Mouse (Mus musculus): ENCODE data around the gene Plcb3. TPM values are rescaled to one million over a fixed set of nuclear protein-coding genes. Genes with fewer than 3 reads are reported as not detected.

Gene Plcb3
- polyA plus RNA-seq, 1 experiment from 2014 or later = 17.2 TPM

DNA sequence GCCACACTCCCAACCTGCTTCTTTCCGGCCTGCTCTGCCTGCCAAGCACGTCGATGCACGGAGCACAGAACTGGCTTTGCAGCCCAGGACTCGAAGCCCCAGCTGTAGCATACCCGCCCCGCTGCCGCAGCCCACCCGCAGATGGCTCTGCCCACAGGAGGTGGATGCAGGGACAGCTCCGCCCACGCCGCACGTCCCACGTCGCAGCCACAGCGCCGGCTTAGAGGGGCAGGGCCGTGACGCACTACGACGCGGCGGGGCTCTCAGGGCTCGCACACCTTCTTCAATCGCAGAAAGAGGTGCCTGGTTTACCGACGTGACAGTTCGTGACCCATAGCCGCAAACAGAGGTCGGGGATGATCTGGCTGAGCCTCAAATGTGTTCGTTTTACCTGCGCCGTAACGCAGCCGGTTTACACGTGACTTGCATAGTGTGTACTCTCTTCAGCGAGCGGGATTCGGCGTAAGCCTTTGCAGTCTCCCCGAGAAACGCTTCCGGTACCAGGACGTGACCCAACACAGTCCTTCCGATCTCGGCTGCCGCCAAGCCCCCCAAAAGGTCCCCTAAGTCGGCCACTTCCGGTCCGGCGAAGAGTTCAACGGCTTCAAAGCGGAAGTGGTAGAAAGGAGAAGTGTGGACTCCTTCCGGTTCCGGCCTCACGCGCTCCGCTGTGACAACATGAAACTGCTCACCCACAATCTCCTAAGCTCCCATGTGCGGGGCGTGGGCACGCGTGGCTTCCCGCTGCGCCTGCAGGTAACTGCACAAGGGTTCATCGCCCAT lies 66.6 kb downstream of the Plcb3 start, which contains the start of the genes Trmt112 and Prdx5:
Gene Trmt112, plus strand, starts transcription at position 192 of the 783 bp plus-strand sequence.
Gene Prdx5, minus strand, starts transcription at position 600 of the 783 bp plus-strand sequence.
- Histone ChIP-seq H3K27ac (ENCODE audit: low read depth, low read length) (peak within 1 kb of the TSS; percentile 99), H3K4me1 (ENCODE audit: control insufficient read depth, insufficient read depth, low read length) (peaks cover 16% of the 10 kb centered on the region), H3K9ac (ENCODE audit: low read depth, low read length) (peak within 1 kb of the TSS; percentile 84), H3K4me3 (ENCODE audit: low read depth, low read length) (peak within 1 kb of the TSS; percentile 72), H3K9me3 (replicated peaks; ENCODE audit: control insufficient read depth, low read length) (no peaks in the 10 kb centered on the region), H3K4me2 (peak within 1 kb of the TSS; percentile 93), H3K27me3 (ENCODE audit: control insufficient read depth, insufficient read depth, low read length) (no peaks in the 10 kb centered on the region), H3K36me3 (ENCODE audit: control insufficient read depth, insufficient read depth, low read length) (peaks cover 37% of the 10 kb centered on the region)
- peak; percentile 84 for ATAC-seq (replicated peaks; ENCODE audit: insufficient number of reproducible peaks, low FRiP score, low TSS enrichment)
- WGBS (ENCODE audit: insufficient replicate concordance) = under 1% methylated on average over 65 of the region's 65 CpGs

DNA sequence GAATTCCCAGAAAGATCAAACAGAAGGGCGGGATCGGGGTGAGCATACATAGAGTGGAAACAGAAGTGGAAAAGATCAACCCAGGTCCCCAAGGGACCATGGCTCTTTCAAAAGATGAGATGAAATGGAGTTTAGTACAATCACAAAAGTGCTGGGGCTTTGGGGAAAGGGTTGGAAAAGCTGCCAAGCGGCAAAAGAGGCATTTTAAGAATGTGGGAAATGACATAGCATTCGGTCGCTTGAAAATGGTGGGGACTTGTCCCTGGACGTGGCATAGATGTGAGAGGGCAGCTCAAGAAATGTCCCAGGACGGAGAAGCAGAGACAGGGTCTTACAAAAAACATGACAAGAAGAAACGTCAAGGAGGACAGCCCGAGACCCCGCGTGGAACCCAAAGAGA lies 67.2 kb downstream of the Plcb3 start:
- Histone ChIP-seq H3K27me3 (ENCODE audit: control insufficient read depth, insufficient read depth, low read length) (no peaks in the 10 kb centered on the region), H3K4me1 (ENCODE audit: control insufficient read depth, insufficient read depth, low read length) (peaks cover 16% of the 10 kb centered on the region), H3K9ac (ENCODE audit: low read depth, low read length) (peak overlapping the region; percentile 84), H3K27ac (ENCODE audit: low read depth, low read length) (peak overlapping the region; percentile 99), H3K4me2 (peak overlapping the region; percentile 93), H3K4me3 (ENCODE audit: low read depth, low read length) (peak overlapping the region; percentile 72), H3K9me3 (replicated peaks; ENCODE audit: control insufficient read depth, low read length) (no peaks in the 10 kb centered on the region), H3K36me3 (ENCODE audit: control insufficient read depth, insufficient read depth, low read length) (peaks cover 34% of the 10 kb centered on the region)
- no peak for ATAC-seq (replicated peaks; ENCODE audit: insufficient number of reproducible peaks, low FRiP score, low TSS enrichment)
- 7% methylated on average over 11 of the region's 11 CpGs for WGBS (ENCODE audit: insufficient replicate concordance)

- H3K36me3 ChIP-seq (ENCODE audit: control insufficient read depth, insufficient read depth, low read length) = peaks cover 28% of the 10 kb centered on the region
- H3K27me3 ChIP-seq (ENCODE audit: control insufficient read depth, insufficient read depth, low read length) = no peaks in the 10 kb centered on the region
- H3K9ac ChIP-seq (ENCODE audit: low read depth, low read length) = no peak overlapping the region
- H3K4me3 ChIP-seq (ENCODE audit: low read depth, low read length) = peak overlapping the region; percentile 72; the same call in 1 of the 2 replicates
- WGBS (ENCODE audit: insufficient replicate concordance) = 84% methylated on average over 7 of the region's 7 CpGs
- H3K9me3 ChIP-seq (replicated peaks; ENCODE audit: control insufficient read depth, low read length) = no peaks in the 10 kb centered on the region
- H3K4me2 ChIP-seq = peak overlapping the region; percentile 93
- no peak for ATAC-seq (replicated peaks; ENCODE audit: insufficient number of reproducible peaks, low FRiP score, low TSS enrichment)
- peaks cover 16% of the 10 kb centered on the region for H3K4me1 ChIP-seq (ENCODE audit: control insufficient read depth, insufficient read depth, low read length)
- peak overlapping the region; percentile 2; the same call in 1 of the 2 replicates for H3K27ac ChIP-seq (ENCODE audit: low read depth, low read length)
These were observed 68.3 kb downstream of the Plcb3 start for GRCm38 (mm10) chr19:6907811-6908540.

- Histone ChIP-seq H3K9me3 (replicated peaks; ENCODE audit: control insufficient read depth, low read length) (no peaks in the 10 kb centered on the region), H3K27ac (ENCODE audit: low read depth, low read length) (no peak overlapping the region), H3K9ac (ENCODE audit: low read depth, low read length) (no peak overlapping the region), H3K27me3 (ENCODE audit: control insufficient read depth, insufficient read depth, low read length) (no peaks in the 10 kb centered on the region), H3K4me2 (no peak overlapping the region), H3K36me3 (ENCODE audit: control insufficient read depth, insufficient read depth, low read length) (peaks cover 19% of the 10 kb centered on the region), H3K4me3 (ENCODE audit: low read depth, low read length) (no peak overlapping the region), H3K4me1 (ENCODE audit: control insufficient read depth, insufficient read depth, low read length) (peaks cover 16% of the 10 kb centered on the region)
- no peak for ATAC-seq (replicated peaks; ENCODE audit: insufficient number of reproducible peaks, low FRiP score, low TSS enrichment)
- WGBS (ENCODE audit: insufficient replicate concordance) = 91% methylated on average over 8 of the region's 8 CpGs
These were observed 69.2 kb downstream of the Plcb3 start for GRCm38 (mm10) chr19:6907094-6907493.

- no peaks in the 10 kb centered on the region for H3K9me3 ChIP-seq (replicated peaks; ENCODE audit: control insufficient read depth, low read length)
- H3K4me1 ChIP-seq (ENCODE audit: control insufficient read depth, insufficient read depth, low read length) = peaks cover 12% of the 10 kb centered on the region
- no peak overlapping the region for H3K4me2 ChIP-seq
- 81% methylated on average over 3 of the region's 3 CpGs for WGBS (ENCODE audit: insufficient replicate concordance)
- H3K27ac ChIP-seq (ENCODE audit: low read depth, low read length) = no peak overlapping the region
- H3K4me3 ChIP-seq (ENCODE audit: low read depth, low read length) = no peak overlapping the region
- no peak overlapping the region for H3K9ac ChIP-seq (ENCODE audit: low read depth, low read length)
- no peaks in the 10 kb centered on the region for H3K27me3 ChIP-seq (ENCODE audit: control insufficient read depth, insufficient read depth, low read length)
- peaks cover 13% of the 10 kb centered on the region for H3K36me3 ChIP-seq (ENCODE audit: control insufficient read depth, insufficient read depth, low read length)
- ATAC-seq (replicated peaks; ENCODE audit: insufficient number of reproducible peaks, low FRiP score, low TSS enrichment) = no peak
These were observed 70.1 kb downstream of the Plcb3 start for GRCm38 (mm10) chr19:6906199-6906598.

DNA sequence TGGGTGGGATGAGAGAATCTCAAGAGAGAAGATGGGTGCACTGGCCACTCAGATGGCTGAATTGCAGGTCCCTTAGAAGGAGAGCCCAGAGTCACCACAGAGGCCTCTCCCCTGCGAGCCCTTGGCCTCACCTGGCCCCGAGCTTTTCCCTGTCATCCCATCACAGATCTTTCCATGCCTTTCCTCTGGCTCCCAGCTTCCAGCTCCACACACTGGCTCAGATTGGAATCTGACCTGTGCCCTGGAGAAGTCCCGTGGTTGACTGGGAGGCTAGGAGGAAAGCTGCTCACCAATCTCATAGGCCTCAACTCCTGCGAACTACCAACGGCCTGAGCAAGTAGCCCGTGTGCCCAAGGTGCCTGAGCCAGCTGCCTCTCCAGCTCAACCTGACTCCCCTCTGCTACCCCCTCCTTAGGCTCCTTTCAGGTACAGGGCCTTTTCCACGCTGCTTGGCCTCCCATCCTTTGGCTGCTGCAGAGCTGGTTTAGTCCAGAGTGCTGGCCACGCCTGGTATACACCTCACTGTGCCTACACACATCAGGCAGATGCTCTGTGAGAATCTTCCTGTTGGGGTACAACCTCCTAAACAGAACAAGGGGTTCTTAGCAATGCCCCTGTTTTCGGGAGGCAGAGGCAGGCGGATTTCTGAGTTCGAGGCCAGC lies 70.6 kb downstream of the Plcb3 start:
- no peak overlapping the region for H3K4me2 ChIP-seq
- H3K36me3 ChIP-seq (ENCODE audit: control insufficient read depth, insufficient read depth, low read length) = peaks cover 10% of the 10 kb centered on the region
- 88% methylated on average over 11 of the region's 11 CpGs for WGBS (ENCODE audit: insufficient replicate concordance)
- no peak overlapping the region for H3K9ac ChIP-seq (ENCODE audit: low read depth, low read length)
- H3K4me1 ChIP-seq (ENCODE audit: control insufficient read depth, insufficient read depth, low read length) = peaks cover 9% of the 10 kb centered on the region
- H3K27me3 ChIP-seq (ENCODE audit: control insufficient read depth, insufficient read depth, low read length) = no peaks in the 10 kb centered on the region
- no peaks in the 10 kb centered on the region for H3K9me3 ChIP-seq (replicated peaks; ENCODE audit: control insufficient read depth, low read length)
- H3K27ac ChIP-seq (ENCODE audit: low read depth, low read length) = no peak overlapping the region
- ATAC-seq (replicated peaks; ENCODE audit: insufficient number of reproducible peaks, low FRiP score, low TSS enrichment) = no peak
- H3K4me3 ChIP-seq (ENCODE audit: low read depth, low read length) = no peak overlapping the region

DNA sequence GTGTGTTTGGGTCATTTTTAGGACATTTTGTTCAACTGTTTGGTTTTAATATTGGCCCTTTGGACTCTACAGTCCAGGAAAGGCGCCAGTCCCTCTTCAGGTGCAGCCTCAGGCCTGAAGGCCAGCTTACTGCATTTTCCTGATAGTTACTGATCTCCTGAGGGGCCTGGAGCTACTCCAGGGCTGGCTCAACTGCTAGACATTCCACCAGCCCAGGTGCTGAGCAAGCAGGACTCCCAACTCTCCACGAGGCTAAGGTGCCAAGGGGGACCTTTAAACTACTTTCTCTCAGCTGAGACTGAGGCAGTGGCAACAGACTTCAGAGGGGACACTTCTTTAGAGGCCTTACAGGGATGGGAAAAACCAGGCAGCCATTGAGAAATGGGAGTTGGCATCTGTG lies 71.4 kb downstream of the Plcb3 start:
- H3K27me3 ChIP-seq (ENCODE audit: control insufficient read depth, insufficient read depth, low read length) = no peaks in the 10 kb centered on the region
- no peak overlapping the region for H3K4me3 ChIP-seq (ENCODE audit: low read depth, low read length)
- H3K4me2 ChIP-seq = no peak overlapping the region
- no peaks in the 10 kb centered on the region; the same call in 1 of the 2 replicates for H3K9me3 ChIP-seq (replicated peaks; ENCODE audit: control insufficient read depth, low read length)
- no peak overlapping the region for H3K27ac ChIP-seq (ENCODE audit: low read depth, low read length)
- no peak for ATAC-seq (replicated peaks; ENCODE audit: insufficient number of reproducible peaks, low FRiP score, low TSS enrichment)
- 78% methylated on average over 2 of the region's 2 CpGs for WGBS (ENCODE audit: insufficient replicate concordance)
- peaks cover 9% of the 10 kb centered on the region for H3K4me1 ChIP-seq (ENCODE audit: control insufficient read depth, insufficient read depth, low read length)
- H3K36me3 ChIP-seq (ENCODE audit: control insufficient read depth, insufficient read depth, low read length) = peaks cover 10% of the 10 kb centered on the region
- H3K9ac ChIP-seq (ENCODE audit: low read depth, low read length) = no peak overlapping the region

- 85% methylated on average over 1 of the region's 1 CpGs for WGBS (ENCODE audit: insufficient replicate concordance)
These were observed 73.2 kb downstream of the Plcb3 start for GRCm38 (mm10) chr19:6903031-6903430.

More at GRCm38 (mm10) chr19:6903031-6903430, 73.2 kb downstream of the Plcb3 start:
- H3K9me3 ChIP-seq (replicated peaks; ENCODE audit: control insufficient read depth, low read length) = no peaks in the 10 kb centered on the region; the same call in 1 of the 2 replicates
- no peak overlapping the region for H3K27ac ChIP-seq (ENCODE audit: low read depth, low read length)
- H3K4me3 ChIP-seq (ENCODE audit: low read depth, low read length) = no peak overlapping the region
- no peak overlapping the region for H3K9ac ChIP-seq (ENCODE audit: low read depth, low read length)
- peaks cover 10% of the 10 kb centered on the region for H3K36me3 ChIP-seq (ENCODE audit: control insufficient read depth, insufficient read depth, low read length)
- peaks cover 2% of the 10 kb centered on the region for H3K4me1 ChIP-seq (ENCODE audit: control insufficient read depth, insufficient read depth, low read length)
- ATAC-seq (replicated peaks; ENCODE audit: insufficient number of reproducible peaks, low FRiP score, low TSS enrichment) = no peak
- H3K4me2 ChIP-seq = no peak overlapping the region
- H3K27me3 ChIP-seq (ENCODE audit: control insufficient read depth, insufficient read depth, low read length) = no peaks in the 10 kb centered on the region

Data from heart, embryonic 11.5 days (tissue).